Mouse (Mus musculus) midbrain, embryonic 10.5 days (tissue): ENCODE data around the gene Frk. TPM values are rescaled to one million over a fixed set of nuclear protein-coding genes. Genes with fewer than 3 reads are reported as not detected.
"Not testable (repeated sequence)": the region's sequence is repeated elsewhere in the genome, so short reads cannot be mapped to it uniquely, and the experiment has no call there.

Source experiments
- DNase-seq: peaks from one replicate; pipeline ENCODE4 v3.0.0-alpha.2; 2017; ENCODE audit warnings: low spot score
- H3K27ac ChIP-seq: fragments of 300-500 bp; sonication (generic); replicated peaks from 2 replicates; pipeline ENCODE4 v1.5.1; 2016; ENCODE audit warnings: mild to moderate bottlenecking
- H3K27me3 ChIP-seq: fragments of 300-500 bp; sonication (generic); 2 replicates; pipeline ENCODE4 v1.6.1; 2016; ENCODE audit warnings: low read depth, mild to moderate bottlenecking; ENCODE audit not compliant: poor library complexity, severe bottlenecking
- H3K36me3 ChIP-seq: fragments of 300-500 bp; sonication (generic); 2 replicates; pipeline ENCODE4 v1.6.1; 2016; ENCODE audit warnings: mild to moderate bottlenecking, moderate library complexity
- H3K4me1 ChIP-seq: fragments of 300-500 bp; sonication (generic); 2 replicates; pipeline ENCODE4 v1.6.1; 2016
- H3K4me3 ChIP-seq: fragments of 300-500 bp; sonication (generic); 2 replicates; pipeline ENCODE4 v1.5.1; 2016; ENCODE audit warnings: mild to moderate bottlenecking, moderate library complexity
- H3K9me3 ChIP-seq: fragments of 300-500 bp; sonication (generic); replicated peaks from 2 replicates; pipeline ENCODE4 v1.6.1; 2016; ENCODE audit warnings: mild to moderate bottlenecking
- WGBS: fragments of 180-500 bp; shearing (Covaris S2); methylation state at CpG from one replicate; pipeline ENCODE4 v1.1.7; 2016; 5-methylcytosine and 5-hydroxymethylcytosine counted together
- polyA plus RNA-seq: library from polyadenylated mRNA; unstranded; fragments of >200 nt; fragmentation: Nextera tagmentation; extraction: Ambion mirVana; gene quantifications from 2 replicates; pipeline ENCODE4 v1.2.1, GENCODE M21; 2016

Frk gene
- polyA plus RNA-seq, 1 experiment from 2014 or later: 1.8 TPM

DNA sequence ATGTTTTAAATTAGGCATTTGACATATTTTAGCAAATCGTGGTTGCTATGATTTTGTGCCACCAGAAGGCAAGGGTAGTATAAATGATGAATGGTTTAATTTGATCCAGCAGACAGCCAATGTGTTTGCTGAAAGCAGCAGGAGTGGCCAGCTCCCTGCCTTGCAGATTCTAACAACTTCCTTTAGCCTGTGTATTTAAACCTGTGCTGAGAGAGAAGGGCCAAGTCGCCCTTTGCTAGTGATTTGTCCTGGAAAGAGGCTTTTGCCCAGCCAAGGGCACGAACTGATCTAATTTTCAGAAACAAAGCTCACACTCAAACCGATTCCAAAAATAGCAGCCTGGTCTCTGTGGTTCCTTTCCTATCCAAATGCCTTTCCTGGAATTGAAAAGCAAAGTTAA lies 29.4 kb downstream of the Frk start:
- no peak overlapping the region for H3K27ac ChIP-seq
- no peaks in the 10 kb centered on the region for H3K9me3 ChIP-seq
- H3K4me1 ChIP-seq: no peaks in the 10 kb centered on the region
- H3K36me3 ChIP-seq: no peaks in the 10 kb centered on the region
- no peak for DNase-seq
- 61% methylated on average over 4 of the region's 4 CpGs for WGBS
- no peaks in the 10 kb centered on the region for H3K27me3 ChIP-seq
- H3K4me3 ChIP-seq: no peak overlapping the region

- WGBS: 92% methylated on average over 1 of the region's 1 CpGs
- H3K4me3 ChIP-seq: no peak overlapping the region
- no peaks in the 10 kb centered on the region for H3K9me3 ChIP-seq
- H3K36me3 ChIP-seq: no peaks in the 10 kb centered on the region
- no peaks in the 10 kb centered on the region for H3K27me3 ChIP-seq
- H3K27ac ChIP-seq: no peak overlapping the region
- H3K4me1 ChIP-seq: no peaks in the 10 kb centered on the region
- no peak for DNase-seq
Observed at GRCm38 (mm10) chr10:34525598-34525997, 42.4 kb downstream of the Frk start.

DNA sequence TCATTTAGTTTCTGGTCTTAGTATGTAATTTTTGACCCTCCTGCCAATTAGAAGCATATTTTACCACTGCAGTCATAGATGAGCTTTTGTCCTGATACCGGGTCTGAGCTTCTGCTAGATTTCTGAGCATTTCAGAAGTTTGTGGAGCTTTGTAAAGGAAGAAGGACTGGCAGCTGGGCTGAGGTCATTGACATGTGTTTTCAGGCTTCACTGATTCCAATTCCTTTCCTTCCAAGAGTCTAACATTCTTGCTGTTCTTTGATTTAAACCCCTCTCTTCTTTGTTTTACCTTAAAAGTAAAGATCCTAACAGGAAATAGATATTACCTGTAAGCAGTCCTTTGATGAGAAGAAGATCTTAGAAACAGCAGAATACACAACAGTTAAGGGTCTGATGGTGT lies 48.6 kb downstream of the Frk start:
- WGBS: 75% methylated on average over 1 of the region's 1 CpGs

DNA sequence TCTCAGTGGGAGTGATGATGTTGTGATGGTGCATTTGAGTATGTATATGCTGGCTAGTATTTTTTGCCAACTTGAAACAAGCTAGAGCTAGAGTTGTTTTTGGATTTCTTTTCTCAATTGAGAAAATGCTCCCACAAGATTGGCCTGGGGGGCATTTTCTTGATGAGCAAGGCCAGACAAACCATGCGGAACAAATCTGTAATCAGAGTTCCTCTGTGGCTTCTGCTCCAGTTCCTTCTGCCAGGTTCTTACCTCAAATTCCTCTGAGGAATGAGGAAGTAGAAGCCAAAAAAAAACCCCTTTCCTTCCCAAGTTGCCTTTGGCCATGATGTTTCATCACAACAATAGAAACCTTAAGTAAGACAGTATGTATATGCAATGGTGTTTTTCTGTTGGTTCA lies 49.3 kb downstream of the Frk start:
- Histone ChIP-seq H3K27me3 (no peaks in the 10 kb centered on the region), H3K9me3 (no peaks in the 10 kb centered on the region), H3K27ac (no peak overlapping the region), H3K4me3 (no peak overlapping the region), H3K4me1 (no peaks in the 10 kb centered on the region), H3K36me3 (no peaks in the 10 kb centered on the region)
- WGBS: 88% methylated on average over 1 of the region's 1 CpGs
- no peak for DNase-seq

More for the DNA sequence above, 48.6 kb downstream of the Frk start:
- no peak overlapping the region for H3K27ac ChIP-seq
- H3K4me3 ChIP-seq: no peak overlapping the region
- H3K4me1 ChIP-seq: no peaks in the 10 kb centered on the region
- H3K36me3 ChIP-seq: no peaks in the 10 kb centered on the region
- H3K27me3 ChIP-seq: no peaks in the 10 kb centered on the region
- H3K9me3 ChIP-seq: no peaks in the 10 kb centered on the region
- no peak for DNase-seq

GRCm38 (mm10) chr10:34540687-34541086 lies 57.5 kb downstream of the Frk start:
- Histone ChIP-seq H3K9me3 (no peaks in the 10 kb centered on the region), H3K4me3 (no peak overlapping the region), H3K36me3 (no peaks in the 10 kb centered on the region), H3K4me1 (no peaks in the 10 kb centered on the region), H3K27me3 (no peaks in the 10 kb centered on the region), H3K27ac (no peak overlapping the region)
- no peak for DNase-seq
- WGBS: 81% methylated on average over 2 of the region's 2 CpGs

GRCm38 (mm10) chr10:34541717-34542490 lies 58.7 kb downstream of the Frk start:
- Histone ChIP-seq H3K9me3 (no peaks in the 10 kb centered on the region), H3K36me3 (no peaks in the 10 kb centered on the region), H3K4me3 (no peak overlapping the region), H3K27ac (no peak overlapping the region), H3K4me1 (no peaks in the 10 kb centered on the region), H3K27me3 (no peaks in the 10 kb centered on the region)
- no peak for DNase-seq
- 87% methylated on average over 3 of the region's 3 CpGs for WGBS

GRCm38 (mm10) chr10:34550612-34551011 lies 67.4 kb downstream of the Frk start:
- Histone ChIP-seq H3K27me3 (no peaks in the 10 kb centered on the region), H3K36me3 (no peaks in the 10 kb centered on the region), H3K9me3 (no peaks in the 10 kb centered on the region), H3K27ac (no peak overlapping the region), H3K4me1 (no peaks in the 10 kb centered on the region), H3K4me3 (no peak overlapping the region)
- no peak for DNase-seq
- WGBS: 86% methylated on average over 5 of the region's 5 CpGs

- Histone ChIP-seq H3K27me3 (no peaks in the 10 kb centered on the region), H3K36me3 (no peaks in the 10 kb centered on the region), H3K9me3 (no peaks in the 10 kb centered on the region), H3K4me3 (no peak overlapping the region), H3K27ac (no peak overlapping the region), H3K4me1 (no peaks in the 10 kb centered on the region)
- no peak for DNase-seq
- 88% methylated on average over 5 of the region's 5 CpGs for WGBS
Observed at GRCm38 (mm10) chr10:34551636-34552035, 68.4 kb downstream of the Frk start.

DNA sequence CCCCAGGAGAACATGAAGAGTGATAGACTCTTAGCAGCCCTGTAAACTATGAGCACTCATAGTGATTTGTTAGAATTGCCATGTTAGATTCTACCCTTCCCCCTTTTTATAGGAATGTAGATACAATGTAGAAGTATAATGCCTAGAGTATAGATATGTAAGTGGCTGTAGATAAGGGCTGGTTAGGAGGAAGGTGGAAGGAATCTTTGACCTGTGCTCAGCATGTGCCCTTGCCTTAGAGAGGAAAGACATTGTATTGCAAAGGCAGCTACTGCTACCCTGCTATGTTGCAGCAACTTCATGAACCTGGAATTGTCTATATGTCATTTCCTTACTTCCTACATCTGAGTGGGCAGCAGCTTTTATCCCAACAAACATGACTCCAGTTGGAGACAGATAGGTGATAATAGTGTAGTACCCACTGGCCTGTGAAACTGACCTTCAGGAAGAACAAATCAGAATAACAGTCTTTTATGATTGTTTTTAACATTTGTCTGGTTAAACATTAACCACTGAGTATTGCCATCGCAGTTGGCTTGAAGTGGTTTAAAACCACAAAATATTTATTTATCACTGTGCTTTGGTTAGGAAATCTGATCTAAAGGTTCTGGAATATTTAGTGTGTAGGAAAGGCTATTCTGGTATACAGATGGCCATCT lies 80.4 kb downstream of the Frk start:
- Histone ChIP-seq H3K36me3 (no peaks in the 10 kb centered on the region), H3K4me1 (no peaks in the 10 kb centered on the region), H3K9me3 (no peaks in the 10 kb centered on the region), H3K27ac (no peak overlapping the region), H3K27me3 (no peaks in the 10 kb centered on the region), H3K4me3 (no peak overlapping the region)
- DNase-seq: no peak
- WGBS: 90% methylated on average over 1 of the region's 1 CpGs

DNA sequence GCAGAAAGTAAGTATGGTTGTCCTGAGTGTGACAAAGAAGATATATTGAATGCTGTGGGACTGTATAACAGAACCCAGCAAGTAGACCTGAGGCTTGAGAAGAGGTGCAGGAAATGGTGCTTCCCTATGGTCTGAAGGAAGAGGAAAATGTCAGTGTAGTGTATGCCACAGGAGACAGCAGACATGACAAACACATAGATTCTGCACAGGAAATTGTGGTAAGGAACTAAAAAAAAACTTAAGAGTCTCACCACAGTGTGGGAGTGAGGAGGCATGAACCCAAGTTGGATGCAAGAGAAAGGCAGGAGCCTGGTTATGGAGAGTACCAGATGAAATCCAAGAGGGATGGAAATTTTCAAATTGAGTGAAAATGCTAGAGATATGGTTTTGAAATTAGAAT lies 132.3 kb downstream of the Frk start:
- Histone ChIP-seq H3K4me1 (no peaks in the 10 kb centered on the region), H3K4me3 (no peak overlapping the region), H3K27me3 (no peaks in the 10 kb centered on the region), H3K27ac (no peak overlapping the region), H3K36me3 (no peaks in the 10 kb centered on the region), H3K9me3 (no peaks in the 10 kb centered on the region)
- no peak for DNase-seq

GRCm38 (mm10) chr10:34617216-34617615 lies 134.0 kb downstream of the Frk start:
- Histone ChIP-seq H3K9me3 (no peaks in the 10 kb centered on the region), H3K4me3 (no peak overlapping the region), H3K36me3 (no peaks in the 10 kb centered on the region), H3K27ac (no peak overlapping the region), H3K27me3 (no peaks in the 10 kb centered on the region), H3K4me1 (no peaks in the 10 kb centered on the region)
- no peak for DNase-seq
- 67% methylated on average over 2 of the region's 2 CpGs for WGBS

DNA sequence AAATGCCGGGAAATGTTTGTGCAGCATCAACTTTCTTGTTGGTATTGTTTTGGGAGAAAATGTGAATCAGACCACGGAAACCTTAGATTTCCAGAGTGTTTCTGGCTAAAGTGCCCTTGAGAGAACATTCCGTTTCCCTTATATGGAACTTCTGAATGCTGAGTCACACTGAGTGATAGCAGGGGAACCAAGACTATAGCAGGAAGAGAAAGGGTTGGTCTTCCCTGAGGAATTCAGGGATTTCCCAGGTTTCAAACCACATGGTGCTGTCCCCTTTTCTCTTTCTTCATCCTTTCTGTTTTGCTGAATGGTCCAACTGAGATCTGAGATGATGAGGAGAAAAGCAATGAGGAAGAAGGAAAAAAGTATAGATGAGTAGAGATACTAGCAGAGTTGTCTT lies 135.3 kb downstream of the Frk start:
- Histone ChIP-seq H3K9me3 (no peaks in the 10 kb centered on the region), H3K27ac (no peak overlapping the region), H3K27me3 (no peaks in the 10 kb centered on the region), H3K4me3 (no peak overlapping the region), H3K36me3 (no peaks in the 10 kb centered on the region), H3K4me1 (no peaks in the 10 kb centered on the region)
- WGBS: 64% methylated on average over 3 of the region's 3 CpGs
- no peak for DNase-seq

DNA sequence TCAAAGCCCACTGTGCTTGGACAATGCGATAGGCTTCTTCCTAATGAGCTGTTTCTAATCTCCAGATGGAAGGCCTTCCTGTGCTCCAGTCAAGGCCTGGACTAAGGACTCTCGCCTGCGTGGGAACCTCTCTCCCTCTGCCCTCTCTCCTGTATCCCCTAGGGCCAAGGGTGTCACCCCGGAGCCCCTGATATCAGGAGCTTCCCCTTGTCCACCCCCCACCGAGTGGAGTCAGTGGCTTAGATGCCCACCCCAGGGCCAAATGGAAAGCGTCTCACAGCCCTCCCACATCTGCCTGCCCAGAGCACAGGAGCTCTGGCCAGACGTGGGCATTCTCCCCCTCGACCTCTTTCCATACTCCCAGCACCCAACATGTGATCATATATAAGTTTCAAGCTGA lies 137.3 kb downstream of the Frk start:
- not testable (repeated sequence) for H3K27me3 ChIP-seq, H3K27ac ChIP-seq, H3K9me3 ChIP-seq, H3K4me1 ChIP-seq, H3K4me3 ChIP-seq, H3K36me3 ChIP-seq, DNase-seq
- WGBS: 83% methylated on average over 8 of the region's 8 CpGs
